Mouse (Mus musculus) ES-Bruce4 (cell line): Measurements from ENCODE around the gene Krt78.

Experiments used
- CTCF ChIP-seq: IDR thresholded peaks from one replicate; pipeline ENCODE4 v1.8.1; 2011; ENCODE audit warnings: low read depth, low read length
- EP300 ChIP-seq: IDR thresholded peaks from 2 replicates; pipeline ENCODE4 v1.6.1; 2011; ENCODE audit warnings: low read depth, low read length; ENCODE audit not compliant: insufficient read depth
- POLR2A ChIP-seq: IDR thresholded peaks from one replicate; pipeline ENCODE4 v1.8.1; 2011; ENCODE audit warnings: low read length; ENCODE audit not compliant: insufficient read depth

DNA sequence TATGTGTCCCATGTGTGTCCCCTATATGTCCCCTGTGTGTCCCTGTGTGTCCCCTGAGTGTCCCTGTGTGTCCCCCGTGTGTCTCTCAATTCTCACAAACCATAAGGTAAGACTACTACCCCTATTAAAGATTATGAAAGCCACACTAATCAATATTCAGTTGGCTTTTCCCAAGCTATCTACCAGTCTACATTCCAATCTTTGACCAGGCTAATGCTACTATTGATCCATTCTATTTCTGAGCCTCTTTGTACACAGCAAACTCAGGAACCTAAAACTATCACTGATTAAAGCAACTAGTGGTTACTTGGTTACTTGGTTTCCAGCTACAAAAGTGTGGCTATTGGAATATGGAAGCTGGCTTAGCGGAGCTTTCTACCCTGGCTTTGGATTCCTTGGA, 31.8 kb downstream of the Krt78 start:
- TF ChIP-seq CTCF (no peak), POLR2A (no peak), EP300 (no peak)
